Mouse (Mus musculus) heart, adult 2 months (tissue): Measurements from ENCODE around the gene Dstn.

Source experiments
- CTCF ChIP-seq: fragments of 200-600 bp; IDR thresholded peaks from 2 replicates; pipeline ENCODE4 v1.8.1; 2022; ENCODE audit warnings: antibody characterized with exemption, mild to moderate bottlenecking, moderate library complexity
- EP300 ChIP-seq: fragments of 200-500 bp; IDR thresholded peaks from 2 replicates; pipeline ENCODE4 v1.6.1; 2011; ENCODE audit warnings: low read depth, low read length, control low read depth; ENCODE audit not compliant: insufficient read depth

GRCm38 (mm10) chr2:143990997-143991396 lies 75.9 kb downstream of the Dstn start:
- TF ChIP-seq CTCF (no peak), EP300 (no peak)
